Mouse (Mus musculus): ENCODE measurements around the gene Lce1l. TPM values are rescaled to one million over a fixed set of nuclear protein-coding genes. Genes with fewer than 3 reads are reported as not detected.
A peak's percentile ranks its signal among the peaks of the same experiment; 100 is the strongest.
"Not testable (repeated sequence)": the region's sequence is repeated elsewhere in the genome, so short reads cannot be mapped to it uniquely, and the experiment has no call there.

Lce1l gene
- total RNA-seq (2021) = not detected in 2 replicates
- long read RNA-seq, experiment 1 = 0 reads
- long read RNA-seq, experiment 2 = 0 reads

GRCm38 (mm10) chr3:92851186-92851585, at the start of gene Lce1l:
Gene Lce1l, minus strand, starts transcription at chr3:92851286.
- DNase-seq = no peak

- DNase-seq = no peak
Measured at GRCm38 (mm10) chr3:92894489-92894888, 43.4 kb upstream of the Lce1l start.

- peak; percentile 11 for DNase-seq
Measured at GRCm38 (mm10) chr3:92894063-92894462, 43.0 kb upstream of the Lce1l start.

- no peak for DNase-seq
Measured at GRCm38 (mm10) chr3:92874180-92874579, 23.1 kb upstream of the Lce1l start.

DNA sequence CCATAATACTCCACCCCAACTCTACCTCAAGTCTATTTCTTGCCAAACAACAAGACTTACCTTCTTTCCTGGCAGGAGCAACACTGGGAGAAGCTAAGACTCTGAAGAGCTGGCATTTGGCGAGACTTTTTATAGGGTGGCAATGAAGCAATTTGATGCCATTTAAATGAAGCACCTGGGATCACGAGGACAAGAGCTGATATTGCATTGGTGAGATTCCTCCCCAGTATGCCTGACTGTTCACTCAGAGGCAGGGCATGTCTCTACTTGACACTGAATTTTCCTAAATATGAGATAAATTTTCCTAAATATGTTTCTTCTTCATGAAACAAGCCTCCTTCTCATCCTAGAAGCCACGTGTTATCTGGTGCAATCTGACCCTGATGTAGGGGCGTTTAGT, 19.0 kb upstream of the Lce1l start, which contains the start of gene 2310050C09Rik:
TSS of gene 2310050C09Rik (minus strand) at position 101 of the 400 bp plus-strand sequence.
- no peak for DNase-seq

DNA sequence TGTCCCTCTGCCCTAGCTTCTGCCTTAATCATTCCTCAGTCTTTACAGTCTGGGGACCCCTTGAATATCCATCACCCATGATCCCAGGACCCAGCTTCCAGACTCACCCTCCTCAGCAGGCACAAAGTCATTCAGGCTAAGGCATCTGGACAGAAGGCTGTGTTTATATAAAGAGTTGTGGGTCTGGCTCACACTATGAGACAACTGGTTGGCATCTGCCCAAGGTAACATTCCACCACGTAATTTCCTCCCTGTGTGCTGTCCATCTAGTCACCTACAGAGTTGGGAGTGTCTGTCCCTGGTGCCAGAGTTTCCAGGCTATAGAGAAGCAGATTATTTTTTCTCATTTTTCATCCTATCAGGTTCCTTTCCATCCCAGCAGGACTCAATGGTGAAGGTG, 24.0 kb downstream of the Lce1l start, which contains the start of gene Kprp:
TSS of gene Kprp (minus strand) at position 140 of the 400 bp plus-strand sequence.
- no peak for DNase-seq

GRCm38 (mm10) chr3:92825808-92826207, 25.3 kb downstream of the Lce1l start:
- no peak for DNase-seq

DNA sequence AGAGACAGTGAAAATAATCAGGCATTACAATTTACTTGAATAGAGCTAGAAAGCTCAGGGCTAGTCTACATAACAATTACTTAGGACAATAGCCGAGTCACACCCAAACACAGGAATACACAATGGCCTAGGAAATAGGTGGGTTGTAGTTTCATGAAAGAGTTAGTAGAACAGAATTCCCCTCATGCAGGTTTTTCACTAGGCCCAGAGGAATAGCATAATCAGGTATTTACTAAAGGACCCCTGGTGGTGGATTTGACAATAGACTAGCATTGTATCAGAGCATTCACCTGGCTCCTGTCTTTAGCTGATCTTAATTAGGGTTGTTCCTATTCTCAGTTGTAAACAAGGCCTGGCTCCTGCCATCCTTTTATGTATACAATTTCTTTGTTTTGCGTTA, 35.0 kb downstream of the Lce1l start:
- DNase-seq = not testable (repeated sequence)

DNA sequence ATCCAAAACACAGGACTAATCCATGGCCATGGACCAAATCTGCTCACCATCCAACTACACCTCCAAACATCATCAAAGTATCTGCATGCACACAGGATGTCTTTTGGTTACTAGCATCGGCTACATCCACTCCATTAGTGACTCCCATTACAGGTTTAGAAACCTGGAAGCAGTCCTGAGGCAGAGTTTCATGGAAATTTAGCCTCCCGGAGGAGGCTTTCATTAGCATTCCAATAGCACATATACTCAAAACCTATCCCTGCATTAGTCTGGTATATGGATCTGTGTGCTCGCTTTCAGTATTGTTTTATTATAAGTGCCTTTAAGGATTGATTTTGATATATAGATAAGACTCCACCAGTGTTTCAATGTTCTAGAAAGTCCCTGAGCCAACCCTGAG, 35.5 kb downstream of the Lce1l start:
- no peak for DNase-seq

GRCm38 (mm10) chr3:92807791-92808190, 43.3 kb downstream of the Lce1l start, which contains the start of gene Lce1k:
Gene Lce1k, minus strand, starts transcription at chr3:92807891.
- DNase-seq = no peak

Other genes starting within 250 kb of the Lce1l start
- gene 2210017I01Rik, start 243.8 kb downstream of the Lce1l start, total RNA-seq (2021) = not detected in 2 replicates
- gene Lce6a, start 229.6 kb downstream of the Lce1l start, total RNA-seq (2021) = not detected in 2 replicates
- not detected in 2 replicates for gene Lce1a1, start 203.0 kb downstream of the Lce1l start, total RNA-seq (2021)
- not detected in 2 replicates for gene Lce1b, start 194.4 kb downstream of the Lce1l start, total RNA-seq (2021)
- gene Lce1a2, start 181.0 kb downstream of the Lce1l start, total RNA-seq (2021) = not detected in 2 replicates
- gene Lce1c, start 172.0 kb downstream of the Lce1l start, total RNA-seq (2021) = not detected in 2 replicates
- gene Lce1d, start 164.1 kb downstream of the Lce1l start, total RNA-seq (2021) = not detected in 2 replicates
- not detected in 2 replicates for gene Lce1e, start 142.2 kb downstream of the Lce1l start, total RNA-seq (2021)
- not detected in 2 replicates for gene Lce1f, start 130.9 kb downstream of the Lce1l start, total RNA-seq (2021)
- not detected in 2 replicates for gene Gm38119, start 112.2 kb downstream of the Lce1l start, total RNA-seq (2021)
- not detected in 2 replicates for gene Lce1g, start 98.9 kb downstream of the Lce1l start, total RNA-seq (2021)
- not detected in 2 replicates for gene Lce1h, start 86.2 kb downstream of the Lce1l start, total RNA-seq (2021)
- not detected in 2 replicates for gene Lce1i, start 72.4 kb downstream of the Lce1l start, total RNA-seq (2021)
- gene Lce1j, start 60.8 kb downstream of the Lce1l start, total RNA-seq (2021) = not detected in 2 replicates
- gene Lce1k, start 43.4 kb downstream of the Lce1l start, total RNA-seq (2021) = not detected in 2 replicates
- not detected in 2 replicates for gene Kprp, start 24.0 kb downstream of the Lce1l start, total RNA-seq (2021)
- gene 2310050C09Rik, start 18.9 kb upstream of the Lce1l start, total RNA-seq (2021) = not detected in 2 replicates
- gene Lce3a, start 74.9 kb upstream of the Lce1l start, total RNA-seq (2021) = not detected in 2 replicates
- gene Lce3b, start 81.7 kb upstream of the Lce1l start, total RNA-seq (2021) = not detected in 2 replicates
- gene Lce3c, start 93.2 kb upstream of the Lce1l start, total RNA-seq (2021) = not detected in 2 replicates
- gene Lce3d, start 106.1 kb upstream of the Lce1l start, total RNA-seq (2021) = not detected in 2 replicates
- not detected in 2 replicates for gene Lce3e, start 115.8 kb upstream of the Lce1l start, total RNA-seq (2021)
- gene Lce3f, start 140.9 kb upstream of the Lce1l start, total RNA-seq (2021) = not detected in 2 replicates
- gene Crct1, start 164.4 kb upstream of the Lce1l start, total RNA-seq (2021) = not detected in 2 replicates
- not detected in 2 replicates for gene Lce1m, start 167.8 kb upstream of the Lce1l start, total RNA-seq (2021)
- gene Gm4858, start 217.5 kb upstream of the Lce1l start, total RNA-seq (2021) = not detected in 2 replicates